Mouse (Mus musculus) embryonic facial prominence, embryonic 11.5 days (tissue): Measurements from ENCODE around the gene Elobl. TPM values are rescaled to one million over a fixed set of nuclear protein-coding genes. Genes with fewer than 3 reads are reported as not detected.

ENCODE experiments used
- ATAC-seq: fragments of 200-750 bp; cut with Nextera tagmentation; replicated peaks from 2 replicates; pipeline ENCODE4 v1.8.0; 2017; ENCODE audit warnings: low read depth; ENCODE audit not compliant: insufficient number of reproducible peaks, low FRiP score, low TSS enrichment
- DNase-seq: peaks from one replicate; pipeline ENCODE4 v3.0.0-alpha.2; 2015; ENCODE audit warnings: low spot score
- H3K27ac ChIP-seq: fragments of 300-500 bp; sonication (generic); replicated peaks from 2 replicates; pipeline ENCODE4 v1.5.1; 2014; ENCODE audit warnings: mild to moderate bottlenecking, low read depth, low read length, control low read depth
- H3K27me3 ChIP-seq: fragments of 300-500 bp; sonication (generic); 2 replicates; pipeline ENCODE4 v1.6.1; 2014; ENCODE audit warnings: mild to moderate bottlenecking, low read length, moderate library complexity, mixed read lengths; ENCODE audit not compliant: control insufficient read depth, insufficient read depth
- H3K36me3 ChIP-seq: fragments of 300-500 bp; sonication (generic); replicated peaks from 2 replicates; pipeline ENCODE4 v1.6.1; 2014; ENCODE audit warnings: low read depth, mild to moderate bottlenecking, low read length, moderate library complexity, mixed read lengths; ENCODE audit not compliant: control insufficient read depth, insufficient read depth
- H3K4me1 ChIP-seq: fragments of 300-500 bp; sonication (generic); 2 replicates; pipeline ENCODE4 v1.6.1; 2014; ENCODE audit warnings: low read length, mixed read lengths; ENCODE audit not compliant: control insufficient read depth, insufficient read depth
- H3K4me2 ChIP-seq: fragments of 300-500 bp; sonication (generic); 2 replicates; pipeline ENCODE4 v1.6.1; 2014; ENCODE audit warnings: low read depth, mild to moderate bottlenecking, control low read depth, low read length, moderate library complexity
- H3K4me3 ChIP-seq: fragments of 300-500 bp; sonication (generic); 2 replicates; pipeline ENCODE4 v1.5.1; 2014; ENCODE audit warnings: low read depth, low read length, control low read depth
- H3K9ac ChIP-seq: fragments of 300-500 bp; sonication (generic); replicated peaks from 2 replicates; pipeline ENCODE4 v1.6.1; 2014; ENCODE audit warnings: mild to moderate bottlenecking, control low read depth, low read length
- H3K9me3 ChIP-seq: fragments of 300-500 bp; sonication (generic); replicated peaks from 2 replicates; pipeline ENCODE4 v1.6.1; 2016; ENCODE audit warnings: mild to moderate bottlenecking, low read length, inconsistent platforms, mixed read lengths; ENCODE audit not compliant: control insufficient read depth
- WGBS: fragments of 180-500 bp; shearing (Covaris S2); extraction: QIAGEN DNeasy Blood & Tissue Kit; methylation state at CpG from one replicate; pipeline ENCODE4 v1.1.7; 2014; 5-methylcytosine and 5-hydroxymethylcytosine counted together
- polyA plus RNA-seq: library from polyadenylated mRNA; unstranded; fragments of >200 nt; fragmentation: Nextera tagmentation; extraction: Ambion mirVana; gene quantifications from 2 replicates; pipeline ENCODE4 v1.2.1, GENCODE M21; 2014

The Elobl gene
- polyA plus RNA-seq, 1 experiment from 2014 or later, result not detected

- H3K4me3 ChIP-seq, result no peak overlapping the region
- no peak overlapping the region for H3K4me2 ChIP-seq
- no peak overlapping the region for H3K27ac ChIP-seq
- H3K9ac ChIP-seq, result no peak overlapping the region
- DNase-seq, result no peak
- no peaks in the 10 kb centered on the region for H3K4me1 ChIP-seq
- no peak for ATAC-seq
- peaks cover 13% of the 10 kb centered on the region for H3K27me3 ChIP-seq
- H3K9me3 ChIP-seq, result no peaks in the 10 kb centered on the region
- 51% methylated on average over 6 of the region's 6 CpGs for WGBS
- H3K36me3 ChIP-seq, result no peaks in the 10 kb centered on the region
Observed at GRCm38 (mm10) chr11:89003078-89003477, 36.3 kb upstream of the Elobl start.

DNA sequence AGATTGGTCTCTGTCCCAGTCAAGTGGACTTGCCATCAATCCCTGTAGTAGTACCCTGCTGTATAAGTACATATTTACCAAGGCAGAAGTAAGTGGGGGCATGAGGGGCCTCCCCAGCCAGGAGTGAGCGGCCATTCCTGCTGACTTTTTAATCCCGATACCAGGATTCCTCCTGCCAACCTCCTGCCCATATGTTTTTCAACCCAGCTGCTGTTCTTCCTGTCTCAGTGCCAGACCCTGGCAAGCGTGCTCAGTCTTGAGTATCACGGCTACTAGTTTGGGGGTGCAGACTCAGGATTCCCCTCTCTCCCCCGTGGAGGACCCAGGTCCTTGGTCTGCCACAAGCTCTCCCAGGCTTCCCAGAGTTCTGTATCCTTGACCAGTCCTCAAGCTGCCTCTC is 35.9 kb upstream of the Elobl start:
- Histone ChIP-seq H3K27ac (no peak overlapping the region), H3K27me3 (peaks cover 13% of the 10 kb centered on the region), H3K9me3 (no peaks in the 10 kb centered on the region), H3K4me1 (no peaks in the 10 kb centered on the region), H3K4me2 (no peak overlapping the region), H3K9ac (no peak overlapping the region), H3K4me3 (no peak overlapping the region), H3K36me3 (no peaks in the 10 kb centered on the region)
- no peak for ATAC-seq
- WGBS, result 86% methylated on average over 5 of the region's 5 CpGs
- no peak for DNase-seq

DNA sequence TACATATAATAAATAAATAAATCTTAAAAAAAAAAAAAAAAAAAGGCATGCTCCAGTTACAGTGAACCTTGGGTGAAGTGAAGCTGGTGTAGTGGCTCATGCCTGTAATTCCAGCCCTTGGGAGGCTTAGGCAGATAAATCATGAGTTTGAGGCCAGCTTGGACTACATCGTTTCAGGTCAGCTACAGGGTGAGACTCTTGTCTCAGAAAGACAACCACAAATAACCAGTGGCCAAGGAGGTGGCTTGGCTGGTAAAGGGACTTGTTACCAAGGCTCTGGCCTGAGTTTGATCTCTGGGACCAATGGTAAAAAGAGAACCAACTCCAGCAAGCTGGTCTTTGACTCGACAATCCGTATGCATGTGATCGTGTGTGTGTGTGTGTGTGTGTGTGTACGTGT is 35.3 kb upstream of the Elobl start:
- H3K4me2 ChIP-seq, result no peak overlapping the region
- peaks cover 13% of the 10 kb centered on the region for H3K27me3 ChIP-seq
- H3K4me1 ChIP-seq, result no peaks in the 10 kb centered on the region
- no peak overlapping the region for H3K9ac ChIP-seq
- H3K4me3 ChIP-seq, result no peak overlapping the region
- H3K36me3 ChIP-seq, result no peaks in the 10 kb centered on the region
- H3K27ac ChIP-seq, result no peak overlapping the region
- no peak for DNase-seq
- H3K9me3 ChIP-seq, result no peaks in the 10 kb centered on the region
- ATAC-seq, result no peak
- 86% methylated on average over 5 of the region's 5 CpGs for WGBS

DNA sequence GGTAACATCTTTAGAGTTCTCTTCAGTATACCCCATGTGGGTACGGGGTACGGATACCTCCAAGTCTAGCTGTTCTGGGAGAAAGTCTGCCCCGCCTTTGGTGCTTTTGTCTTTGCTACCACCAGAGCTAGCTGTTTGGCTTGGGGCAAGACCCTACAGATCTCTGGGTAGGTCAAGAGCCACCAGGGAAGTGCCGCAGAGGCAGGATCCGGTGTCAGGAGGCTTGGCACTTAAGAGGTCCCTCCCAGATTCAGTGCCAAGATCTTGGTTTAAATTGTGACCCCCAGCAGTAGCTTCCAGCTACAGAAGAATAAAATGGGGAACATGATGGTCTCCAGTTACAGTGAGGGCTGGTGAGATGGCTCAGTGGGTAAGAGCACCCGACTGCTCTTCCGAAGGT is 34.8 kb upstream of the Elobl start:
- 94% methylated on average over 7 of the region's 7 CpGs for WGBS
- no peak for DNase-seq
- Histone ChIP-seq H3K9ac (no peak overlapping the region), H3K9me3 (no peaks in the 10 kb centered on the region), H3K4me2 (no peak overlapping the region), H3K27me3 (peaks cover 13% of the 10 kb centered on the region), H3K4me1 (no peaks in the 10 kb centered on the region), H3K4me3 (no peak overlapping the region), H3K36me3 (no peaks in the 10 kb centered on the region), H3K27ac (no peak overlapping the region)
- no peak for ATAC-seq

- no peaks in the 10 kb centered on the region for H3K9me3 ChIP-seq
- H3K4me1 ChIP-seq, result no peaks in the 10 kb centered on the region
- H3K36me3 ChIP-seq, result no peaks in the 10 kb centered on the region
- no peak overlapping the region for H3K9ac ChIP-seq
- H3K27ac ChIP-seq, result no peak overlapping the region
- no peak overlapping the region for H3K4me2 ChIP-seq
- no peak overlapping the region for H3K4me3 ChIP-seq
- H3K27me3 ChIP-seq, result peaks cover 13% of the 10 kb centered on the region
- DNase-seq, result no peak
- ATAC-seq, result no peak
Observed at GRCm38 (mm10) chr11:89000527-89000819, 33.7 kb upstream of the Elobl start.

- no peak overlapping the region for H3K27ac ChIP-seq
- DNase-seq (no peak), ATAC-seq (no peak)
- peak overlapping the region; percentile 40 for H3K4me3 ChIP-seq
- WGBS, result 28% methylated on average over 33 of the region's 33 CpGs
- peak overlapping the region; percentile 59 for H3K4me2 ChIP-seq
- no peaks in the 10 kb centered on the region for H3K4me1 ChIP-seq
- no peaks in the 10 kb centered on the region for H3K9me3 ChIP-seq
- peaks cover 13% of the 10 kb centered on the region for H3K27me3 ChIP-seq
- no peaks in the 10 kb centered on the region for H3K36me3 ChIP-seq
- peak overlapping the region; percentile 53 for H3K9ac ChIP-seq
Observed at GRCm38 (mm10) chr11:88999723-89000526, 33.2 kb upstream of the Elobl start.

- peaks cover 13% of the 10 kb centered on the region for H3K27me3 ChIP-seq
- H3K4me3 ChIP-seq, result peak within 1 kb of the TSS; percentile 40
- peak; percentile 77 for DNase-seq
- peak; percentile 48; the same call in 1 of the 2 replicates for ATAC-seq
- peak within 1 kb of the TSS; percentile 53 for H3K9ac ChIP-seq
- no peaks in the 10 kb centered on the region for H3K4me1 ChIP-seq
- H3K27ac ChIP-seq, result 0 out of 2 replicates have a peak within 1 kb of the TSS, but pooled peaks have one; percentile 8
- H3K9me3 ChIP-seq, result no peaks in the 10 kb centered on the region
- peak within 1 kb of the TSS; percentile 59 for H3K4me2 ChIP-seq
- 2% methylated on average over 48 of the region's 48 CpGs for WGBS
- no peaks in the 10 kb centered on the region for H3K36me3 ChIP-seq
Observed at GRCm38 (mm10) chr11:88998974-88999722, 32.4 kb upstream of the Elobl start, which contains the start of gene Trim25. TSS of gene Trim25 (plus strand) at chr11:88999376.

GRCm38 (mm10) chr11:88998406-88998805 is 31.7 kb upstream of the Elobl start:
- Histone ChIP-seq H3K4me1 (no peaks in the 10 kb centered on the region), H3K4me2 (no peak overlapping the region), H3K9me3 (no peaks in the 10 kb centered on the region), H3K27me3 (peaks cover 13% of the 10 kb centered on the region), H3K9ac (no peak overlapping the region), H3K4me3 (no peak overlapping the region), H3K36me3 (no peaks in the 10 kb centered on the region), H3K27ac (no peak overlapping the region)
- WGBS, result 11% methylated on average over 3 of the region's 3 CpGs
- no peak for ATAC-seq
- no peak for DNase-seq
